Mouse (Mus musculus) ovary, adult 10 weeks (tissue): ENCODE data around the gene Vcpkmt. TPM values are rescaled to one million over a fixed set of nuclear protein-coding genes. Genes with fewer than 3 reads are reported as not detected.

Experiments used
- polyA plus RNA-seq: library from polyadenylated mRNA; stranded (reverse); fragments of 350-450 nt; fragmentation: Illumina TruSeq; extraction: RNeasy Lipid Tissue Mini Kit (QIAGEN cat#74804); gene quantifications from one replicate; pipeline ENCODE4 v1.2.3, GENCODE M21; 2014

The Vcpkmt gene
- 43.2 TPM for polyA plus RNA-seq

DNA sequence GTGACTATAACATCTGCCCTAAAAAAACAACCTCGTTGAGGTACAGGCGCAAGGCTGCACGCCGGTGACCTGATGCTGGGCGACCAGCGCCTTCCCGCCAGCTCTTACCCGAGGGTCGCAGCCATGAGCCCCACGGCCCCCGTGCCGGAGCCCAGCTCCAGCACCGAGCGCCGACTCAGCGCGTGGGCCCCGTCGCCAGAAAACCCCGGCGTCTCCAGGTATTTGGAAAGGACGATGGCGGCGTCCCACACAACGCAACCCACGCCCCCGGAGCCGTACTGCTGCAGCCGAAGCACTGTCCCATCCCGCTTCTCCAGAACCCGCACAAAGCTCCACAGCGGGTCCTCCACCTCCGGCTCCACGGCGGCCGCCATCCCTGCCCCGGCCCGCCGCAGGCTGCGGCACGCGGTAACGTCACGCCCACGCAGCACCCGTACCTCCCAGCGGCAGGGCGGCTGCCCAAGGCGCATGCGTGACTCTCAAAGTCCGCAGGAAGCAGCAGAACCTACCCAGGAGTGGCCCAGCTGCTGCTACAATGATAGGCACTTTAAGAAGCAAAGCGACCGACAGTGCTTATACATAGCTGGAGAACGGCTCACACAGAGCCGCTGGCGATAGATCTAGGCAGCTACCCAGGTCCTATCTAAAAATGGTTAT lies at the start of gene Vcpkmt:
Vcpkmt (minus strand) TSS at position 416 of the 657 bp plus-strand sequence.

Other genes starting within 250 kb of the Vcpkmt start
- gene Nemf, start 225.9 kb downstream of the Vcpkmt start, polyA plus RNA-seq = 111 TPM
- 74.6 TPM for gene Arf6, start 210.9 kb downstream of the Vcpkmt start, polyA plus RNA-seq
- gene Gm9887, start 210.6 kb downstream of the Vcpkmt start, polyA plus RNA-seq = not detected
- gene Sos2, start 98.8 kb upstream of the Vcpkmt start, polyA plus RNA-seq = 110 TPM
- 20.2 TPM for gene L2hgdh, start 141.8 kb upstream of the Vcpkmt start, polyA plus RNA-seq
- 30.4 TPM for gene Atp5s, start 141.9 kb upstream of the Vcpkmt start, polyA plus RNA-seq
- gene Cdkl1, start 208.2 kb upstream of the Vcpkmt start, polyA plus RNA-seq = 14.0 TPM